Mouse (Mus musculus): ENCODE measurements around the gene Rtkn. TPM values are rescaled to one million over a fixed set of nuclear protein-coding genes. Genes with fewer than 3 reads are reported as not detected.

Gene Rtkn
- polyA plus RNA-seq, 1 experiment from 2014 or later: 51.2 TPM

DNA sequence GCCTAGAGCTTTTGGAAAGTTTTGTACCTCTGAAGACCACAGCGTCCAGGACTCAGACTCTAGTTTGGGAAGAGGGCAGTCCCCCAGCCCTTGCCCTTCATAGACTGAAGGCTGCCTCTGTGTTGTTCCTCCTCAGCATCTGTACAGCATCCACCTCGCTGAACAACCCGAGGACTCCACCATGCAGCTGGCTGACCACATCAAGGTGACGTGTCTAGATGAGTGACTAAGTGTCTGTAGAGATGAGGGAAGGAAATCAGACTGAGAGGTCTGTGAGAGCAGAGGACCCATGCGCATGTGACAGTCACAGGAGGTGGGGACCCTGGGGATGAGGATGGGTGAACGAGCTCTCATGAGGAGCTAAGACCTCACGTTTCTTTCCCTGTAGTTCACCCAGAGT lies 58.3 kb downstream of the Rtkn start:
- no peak overlapping the region for H3K4me2 ChIP-seq (replicated peaks; ENCODE audit: low read depth, low read length)
- H3K27ac ChIP-seq (ENCODE audit: low read length): no peak overlapping the region
- H3K9me3 ChIP-seq (ENCODE audit: low read length): no peaks in the 10 kb centered on the region
- no peak overlapping the region for H3K4me3 ChIP-seq (ENCODE audit: low read depth, low read length)
- H3K27me3 ChIP-seq (replicated peaks; ENCODE audit: insufficient read depth, low read length): no peaks in the 10 kb centered on the region
- TF ChIP-seq EP300 (IDR thresholded peaks at IDR 0.05): no peak
- TF ChIP-seq CTCF (IDR thresholded peaks at IDR 0.05): no peak
- WGBS: 89% methylated on average over 7 of the region's 7 CpGs
- no peak for DNase-seq (ENCODE audit: low spot score)
- H3K36me3 ChIP-seq (ENCODE audit: insufficient read depth, low read length): peaks cover 82% of the 10 kb centered on the region
- no peak overlapping the region for H3K9ac ChIP-seq (replicated peaks; ENCODE audit: low read depth)
- H3K4me1 ChIP-seq (ENCODE audit: insufficient read depth, low read depth, low read length): no peaks in the 10 kb centered on the region
- ATAC-seq: no peak

DNA sequence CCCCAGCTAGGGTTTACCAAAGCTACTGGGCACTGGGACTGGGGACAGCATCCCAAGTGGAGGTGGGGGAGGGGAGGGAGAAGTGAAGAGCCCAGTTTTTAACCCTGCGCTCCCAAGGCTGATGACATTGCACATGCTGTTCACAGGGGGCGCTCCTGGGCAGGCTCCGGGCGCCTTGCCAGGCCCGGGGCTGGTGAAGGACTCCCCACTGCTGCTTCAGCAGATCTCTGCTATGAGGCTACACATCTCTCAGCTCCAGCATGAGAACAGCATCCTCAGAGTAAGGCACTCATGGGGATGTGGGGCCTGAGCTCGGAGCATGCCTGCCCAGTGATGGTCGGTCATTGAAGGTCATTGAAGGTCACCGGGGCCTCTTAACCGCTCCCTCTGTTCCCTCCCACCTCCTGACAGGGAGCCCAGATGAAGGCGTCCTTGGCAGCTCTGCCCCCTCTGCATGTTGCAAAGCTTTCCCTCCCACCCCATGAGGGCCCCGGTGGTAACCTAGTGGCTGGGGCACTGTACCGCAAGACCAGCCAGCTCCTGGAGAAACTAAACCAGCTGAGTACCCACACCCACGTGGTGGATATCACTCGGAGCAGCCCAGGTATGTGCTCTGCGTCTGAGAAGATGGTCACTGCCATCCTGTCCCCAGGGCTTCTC lies 62.2 kb downstream of the Rtkn start:
- Histone ChIP-seq H3K27ac (ENCODE audit: low read length) (no peak overlapping the region), H3K4me3 (ENCODE audit: low read depth, low read length) (no peak overlapping the region), H3K4me1 (ENCODE audit: insufficient read depth, low read depth, low read length) (no peaks in the 10 kb centered on the region), H3K27me3 (replicated peaks; ENCODE audit: insufficient read depth, low read length) (no peaks in the 10 kb centered on the region), H3K36me3 (ENCODE audit: insufficient read depth, low read length) (peaks cover 60% of the 10 kb centered on the region), H3K9ac (replicated peaks; ENCODE audit: low read depth) (no peak overlapping the region), H3K9me3 (ENCODE audit: low read length) (no peaks in the 10 kb centered on the region), H3K4me2 (replicated peaks; ENCODE audit: low read depth, low read length) (no peak overlapping the region)
- TF ChIP-seq CTCF (IDR thresholded peaks at IDR 0.05): peak; percentile 52
- no peak for TF ChIP-seq EP300 (IDR thresholded peaks at IDR 0.05)
- DNase-seq (ENCODE audit: low spot score) (peak; percentile 31), ATAC-seq (peak; percentile 34; the same call in 1 of the 2 replicates)
- 45% methylated on average over 15 of the region's 15 CpGs for WGBS

MicroRNA genes within 50 kb of the gene (microRNA counts, 519-probe panel; counts per million panel counts)
- microRNA mmu-miR-3470a+mmu-miR-3470b: not detected

Small RNA genes lying within 50 kb of the gene (microRNA-seq; reads per million reads assigned to microRNA genes)
- not detected for gene Mir3470a

Other genes starting within 250 kb of the Rtkn start
- gene Sema4f, start 195.7 kb upstream of the Rtkn start, polyA plus RNA-seq (2015; fragmentation: Nextera tagmentation; extraction: Ambion mirVana): 8.8 and 14.3 TPM in 2 replicates
- gene M1ap, start 188.6 kb upstream of the Rtkn start, polyA plus RNA-seq (2015; fragmentation: Nextera tagmentation; extraction: Ambion mirVana): 1.8 and 2.5 TPM in 2 replicates
- gene Dok1, start 102.0 kb upstream of the Rtkn start, polyA plus RNA-seq (2015; fragmentation: Nextera tagmentation; extraction: Ambion mirVana): 22.8 and 23.3 TPM in 2 replicates
- gene Loxl3, start 101.3 kb upstream of the Rtkn start, polyA plus RNA-seq (2015; fragmentation: Nextera tagmentation; extraction: Ambion mirVana): 10.1 and 11.4 TPM in 2 replicates
- 201 and 205 TPM in 2 replicates for gene Aup1, start 80.9 kb upstream of the Rtkn start, polyA plus RNA-seq (2015; fragmentation: Nextera tagmentation; extraction: Ambion mirVana)
- gene Htra2, start 80.2 kb upstream of the Rtkn start, polyA plus RNA-seq (2015; fragmentation: Nextera tagmentation; extraction: Ambion mirVana): 50.5 and 55.5 TPM in 2 replicates
- 1.9 and 2.4 TPM in 2 replicates for gene Dqx1, start 77.6 kb upstream of the Rtkn start, polyA plus RNA-seq (2015; fragmentation: Nextera tagmentation; extraction: Ambion mirVana)
- not detected in 2 replicates for gene Tlx2, start 65.2 kb upstream of the Rtkn start, polyA plus RNA-seq (2015; fragmentation: Nextera tagmentation; extraction: Ambion mirVana)
- gene Pcgf1, start 57.6 kb upstream of the Rtkn start, polyA plus RNA-seq (2015; fragmentation: Nextera tagmentation; extraction: Ambion mirVana): 24.3 and 26.0 TPM in 2 replicates
- 1.9 and 3.4 TPM in 2 replicates for gene Lbx2, start 49.1 kb upstream of the Rtkn start, polyA plus RNA-seq (2015; fragmentation: Nextera tagmentation; extraction: Ambion mirVana)
- 1.2 and 1.5 TPM in 2 replicates for gene Ccdc142, start 33.9 kb upstream of the Rtkn start, polyA plus RNA-seq (2015; fragmentation: Nextera tagmentation; extraction: Ambion mirVana)
- 1.9 TPM in 2 replicates for gene Gm42688, start 33.8 kb upstream of the Rtkn start, polyA plus RNA-seq (2015; fragmentation: Nextera tagmentation; extraction: Ambion mirVana)
- 127 and 128 TPM in 2 replicates for gene Mrpl53, start 26.4 kb upstream of the Rtkn start, polyA plus RNA-seq (2015; fragmentation: Nextera tagmentation; extraction: Ambion mirVana)
- 21.6 and 23.5 TPM in 2 replicates for gene Mogs, start 20.0 kb upstream of the Rtkn start, polyA plus RNA-seq (2015; fragmentation: Nextera tagmentation; extraction: Ambion mirVana)
- 57.9 and 62.4 TPM in 2 replicates for gene Wbp1, start 13.9 kb upstream of the Rtkn start, polyA plus RNA-seq (2015; fragmentation: Nextera tagmentation; extraction: Ambion mirVana)
- gene Ino80b, start 10.0 kb upstream of the Rtkn start, polyA plus RNA-seq (2015; fragmentation: Nextera tagmentation; extraction: Ambion mirVana): 14.5 and 18.1 TPM in 2 replicates
- gene Wdr54, start 20.9 kb downstream of the Rtkn start, polyA plus RNA-seq (2015; fragmentation: Nextera tagmentation; extraction: Ambion mirVana): 3.1 and 3.3 TPM in 2 replicates
- gene 1700003E16Rik, start 20.9 kb downstream of the Rtkn start, polyA plus RNA-seq (2015; fragmentation: Nextera tagmentation; extraction: Ambion mirVana): 6.1 and 9.8 TPM in 2 replicates
- gene Dctn1, start 30.5 kb downstream of the Rtkn start, polyA plus RNA-seq (2015; fragmentation: Nextera tagmentation; extraction: Ambion mirVana): 55.3 and 63.7 TPM in 2 replicates
- 5.0 and 5.3 TPM in 2 replicates for gene Slc4a5, start 84.4 kb downstream of the Rtkn start, polyA plus RNA-seq (2015; fragmentation: Nextera tagmentation; extraction: Ambion mirVana)
- gene Mthfd2, start 190.4 kb downstream of the Rtkn start, polyA plus RNA-seq (2015; fragmentation: Nextera tagmentation; extraction: Ambion mirVana): 6.3 and 7.8 TPM in 2 replicates
- gene Mob1a, start 190.6 kb downstream of the Rtkn start, polyA plus RNA-seq (2015; fragmentation: Nextera tagmentation; extraction: Ambion mirVana): 41.3 and 47.6 TPM in 2 replicates
- gene Bola3, start 213.7 kb downstream of the Rtkn start, polyA plus RNA-seq (2015; fragmentation: Nextera tagmentation; extraction: Ambion mirVana): 101 and 120 TPM in 2 replicates

All from lung, postnatal 0 days (tissue).